Mouse (Mus musculus): ENCODE measurements around the gene Mertk. TPM values are rescaled to one million over a fixed set of nuclear protein-coding genes. Genes with fewer than 3 reads are reported as not detected.

Gene Mertk
- polyA plus RNA-seq, 1 experiment from 2014 or later: 5.0 TPM

DNA sequence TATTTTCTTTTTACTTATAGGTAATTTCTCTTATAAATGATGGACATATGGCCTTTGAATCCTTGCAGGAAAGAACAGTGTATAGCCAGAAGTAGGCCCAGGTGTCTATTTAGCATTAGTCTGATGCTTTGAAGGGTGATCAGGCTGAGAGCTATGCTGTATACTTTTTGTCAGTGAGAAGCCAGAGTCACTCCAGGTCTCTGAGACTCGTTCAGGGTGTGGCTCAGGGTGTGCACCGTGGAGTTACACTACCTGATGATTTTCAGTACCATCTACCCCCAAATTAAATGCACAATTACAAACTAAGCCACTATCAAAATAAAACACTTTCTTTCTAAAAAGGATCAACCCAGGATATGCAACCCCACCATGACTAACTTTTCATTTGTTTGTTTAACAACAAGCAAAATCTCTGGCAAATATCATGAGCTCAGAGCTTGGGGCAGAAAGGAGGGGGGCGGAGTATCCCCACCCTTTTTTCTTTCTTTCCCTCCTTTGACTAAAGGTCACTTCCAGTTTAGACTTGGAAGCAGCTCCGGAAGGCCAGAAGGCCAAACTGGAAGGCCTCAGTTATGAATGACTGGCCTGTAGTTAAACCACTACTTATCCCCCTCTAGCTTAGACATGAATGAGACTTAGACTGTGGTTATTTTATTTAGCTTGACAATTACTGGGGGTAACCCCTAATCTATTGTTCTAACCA, 69.9 kb downstream of the Mertk start:
- Histone ChIP-seq H3K27me3 (ENCODE audit: control insufficient read depth, insufficient read depth, low read length) (no peaks in the 10 kb centered on the region), H3K4me1 (ENCODE audit: control insufficient read depth, insufficient read depth, low read length) (no peaks in the 10 kb centered on the region), H3K27ac (ENCODE audit: low read depth, low read length) (no peak overlapping the region), H3K9me3 (ENCODE audit: control insufficient read depth, low read length) (no peaks in the 10 kb centered on the region), H3K4me3 (ENCODE audit: low read depth, low read length) (no peak overlapping the region), H3K4me2 (ENCODE audit: low read depth) (no peak overlapping the region), H3K9ac (ENCODE audit: low read length) (no peak overlapping the region), H3K36me3 (ENCODE audit: control insufficient read depth, insufficient read depth, low read length) (no peaks in the 10 kb centered on the region)
- no peak for ATAC-seq (ENCODE audit: insufficient read depth, low FRiP score, low TSS enrichment)
- no peak for DNase-seq (ENCODE audit: low spot score)
- 91% methylated on average over 4 of the region's 4 CpGs for WGBS

DNA sequence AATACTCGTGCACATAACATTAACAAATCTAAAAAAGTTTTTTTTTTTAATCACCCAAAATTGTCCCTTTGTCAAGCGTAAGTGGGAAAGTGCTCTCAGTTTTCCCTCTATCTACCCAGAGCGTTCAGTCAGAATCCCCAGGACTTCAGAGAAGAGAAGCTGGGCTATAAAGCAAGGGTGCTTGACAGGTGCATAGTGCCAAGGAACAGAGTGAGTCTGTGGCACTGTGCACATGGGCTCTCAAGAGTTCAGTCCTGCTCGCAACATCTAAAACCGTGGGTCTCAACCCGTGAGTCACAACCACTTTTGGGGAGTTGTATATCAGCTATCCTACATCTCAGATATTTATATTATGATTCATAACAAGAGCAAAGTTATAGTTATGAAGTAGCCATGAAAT, 71.8 kb downstream of the Mertk start:
- H3K36me3 ChIP-seq (ENCODE audit: control insufficient read depth, insufficient read depth, low read length): no peaks in the 10 kb centered on the region
- H3K27ac ChIP-seq (ENCODE audit: low read depth, low read length): no peak overlapping the region
- H3K27me3 ChIP-seq (ENCODE audit: control insufficient read depth, insufficient read depth, low read length): no peaks in the 10 kb centered on the region
- H3K4me3 ChIP-seq (ENCODE audit: low read depth, low read length): no peak overlapping the region
- no peak overlapping the region for H3K9ac ChIP-seq (ENCODE audit: low read length)
- 87% methylated on average over 6 of the region's 6 CpGs for WGBS
- DNase-seq (ENCODE audit: low spot score): no peak
- H3K4me1 ChIP-seq (ENCODE audit: control insufficient read depth, insufficient read depth, low read length): no peaks in the 10 kb centered on the region
- H3K9me3 ChIP-seq (ENCODE audit: control insufficient read depth, low read length): no peaks in the 10 kb centered on the region
- ATAC-seq (ENCODE audit: insufficient read depth, low FRiP score, low TSS enrichment): no peak
- H3K4me2 ChIP-seq (ENCODE audit: low read depth): no peak overlapping the region

DNA sequence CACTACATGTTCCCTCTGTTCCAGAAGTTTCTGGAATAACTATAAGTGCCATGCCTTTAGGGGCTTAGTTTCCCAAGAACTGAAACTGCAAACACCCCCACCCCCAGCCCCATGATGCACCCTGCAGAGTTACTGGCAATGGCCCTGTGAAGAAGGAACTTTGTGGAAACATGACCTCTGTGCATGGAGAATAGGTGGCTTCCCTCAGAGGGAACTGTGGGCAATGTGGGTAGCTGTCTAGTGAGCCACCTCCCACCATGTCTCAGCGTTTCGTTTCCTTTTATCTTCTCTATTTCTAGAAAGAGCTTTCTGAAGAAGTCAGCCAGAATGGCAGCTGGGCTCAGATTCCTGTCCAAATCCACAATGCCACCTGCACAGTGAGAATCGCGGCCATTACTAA, 72.3 kb downstream of the Mertk start:
- H3K27ac ChIP-seq (ENCODE audit: low read depth, low read length): no peak overlapping the region
- H3K9ac ChIP-seq (ENCODE audit: low read length): no peak overlapping the region
- no peaks in the 10 kb centered on the region for H3K9me3 ChIP-seq (ENCODE audit: control insufficient read depth, low read length)
- WGBS: 92% methylated on average over 4 of the region's 4 CpGs
- no peaks in the 10 kb centered on the region for H3K36me3 ChIP-seq (ENCODE audit: control insufficient read depth, insufficient read depth, low read length)
- no peaks in the 10 kb centered on the region for H3K27me3 ChIP-seq (ENCODE audit: control insufficient read depth, insufficient read depth, low read length)
- H3K4me1 ChIP-seq (ENCODE audit: control insufficient read depth, insufficient read depth, low read length): no peaks in the 10 kb centered on the region
- ATAC-seq (ENCODE audit: insufficient read depth, low FRiP score, low TSS enrichment) (no peak), DNase-seq (ENCODE audit: low spot score) (no peak)
- H3K4me3 ChIP-seq (ENCODE audit: low read depth, low read length): no peak overlapping the region
- H3K4me2 ChIP-seq (ENCODE audit: low read depth): no peak overlapping the region

DNA sequence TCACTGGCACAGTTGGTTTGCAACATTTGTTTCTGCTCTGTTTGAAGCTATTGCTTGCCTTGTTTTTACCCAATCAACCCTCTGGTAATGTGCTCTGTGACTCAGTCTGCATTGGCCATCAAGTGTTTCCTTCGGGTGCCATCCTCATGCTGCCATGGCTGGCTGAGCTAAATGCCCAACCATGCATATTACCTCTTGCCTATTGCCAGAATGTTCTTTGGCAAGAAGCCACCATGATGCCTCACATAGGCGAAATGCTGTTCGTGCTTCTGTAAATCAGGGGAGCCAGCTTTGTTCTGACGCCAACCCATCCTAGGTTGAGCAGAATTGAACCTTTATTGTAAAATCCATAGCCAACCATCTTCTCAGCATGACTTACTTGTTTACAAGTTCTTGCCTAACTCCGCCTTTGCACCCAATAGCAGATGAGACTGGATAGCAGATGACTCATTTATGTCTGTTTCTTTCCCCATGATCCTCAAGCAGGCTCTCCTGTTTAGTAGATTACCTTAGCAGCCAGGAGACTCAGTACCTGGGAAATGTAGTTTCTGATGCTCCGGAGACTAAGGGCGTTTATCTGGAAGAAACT, 73.1 kb downstream of the Mertk start:
- Histone ChIP-seq H3K36me3 (ENCODE audit: control insufficient read depth, insufficient read depth, low read length) (no peaks in the 10 kb centered on the region), H3K4me2 (ENCODE audit: low read depth) (no peak overlapping the region), H3K9me3 (ENCODE audit: control insufficient read depth, low read length) (no peaks in the 10 kb centered on the region), H3K27me3 (ENCODE audit: control insufficient read depth, insufficient read depth, low read length) (no peaks in the 10 kb centered on the region), H3K9ac (ENCODE audit: low read length) (no peak overlapping the region), H3K4me1 (ENCODE audit: control insufficient read depth, insufficient read depth, low read length) (no peaks in the 10 kb centered on the region), H3K4me3 (ENCODE audit: low read depth, low read length) (no peak overlapping the region), H3K27ac (ENCODE audit: low read depth, low read length) (no peak overlapping the region)
- ATAC-seq (ENCODE audit: insufficient read depth, low FRiP score, low TSS enrichment): no peak
- 93% methylated on average over 7 of the region's 7 CpGs for WGBS
- DNase-seq (ENCODE audit: low spot score): no peak

DNA sequence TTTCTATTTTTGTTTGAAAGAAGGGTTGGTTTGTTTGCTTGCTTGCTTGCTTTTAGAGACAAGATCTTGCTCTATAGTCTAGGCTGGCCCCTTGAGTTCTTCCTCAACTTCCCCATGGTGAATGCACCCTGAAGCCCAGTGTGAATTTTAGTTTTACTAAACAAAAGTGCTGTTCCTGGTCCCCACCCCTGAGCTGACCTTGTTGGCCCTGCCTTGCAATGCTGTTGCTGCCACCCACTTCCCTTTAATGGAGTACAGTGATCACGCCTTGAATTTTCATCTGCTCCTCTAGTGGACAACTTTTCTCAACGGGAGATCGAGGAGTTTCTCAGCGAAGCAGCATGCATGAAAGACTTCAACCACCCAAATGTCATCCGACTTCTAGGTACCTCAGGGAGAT, 83.5 kb downstream of the Mertk start:
- Histone ChIP-seq H3K4me3 (ENCODE audit: low read depth, low read length) (no peak overlapping the region), H3K9ac (ENCODE audit: low read length) (no peak overlapping the region), H3K4me2 (ENCODE audit: low read depth) (no peak overlapping the region), H3K27me3 (ENCODE audit: control insufficient read depth, insufficient read depth, low read length) (no peaks in the 10 kb centered on the region), H3K9me3 (ENCODE audit: control insufficient read depth, low read length) (no peaks in the 10 kb centered on the region), H3K27ac (ENCODE audit: low read depth, low read length) (no peak overlapping the region), H3K4me1 (ENCODE audit: control insufficient read depth, insufficient read depth, low read length) (no peaks in the 10 kb centered on the region), H3K36me3 (ENCODE audit: control insufficient read depth, insufficient read depth, low read length) (no peaks in the 10 kb centered on the region)
- WGBS: 95% methylated on average over 5 of the region's 5 CpGs
- ATAC-seq (ENCODE audit: insufficient read depth, low FRiP score, low TSS enrichment) (no peak), DNase-seq (ENCODE audit: low spot score) (no peak)

DNA sequence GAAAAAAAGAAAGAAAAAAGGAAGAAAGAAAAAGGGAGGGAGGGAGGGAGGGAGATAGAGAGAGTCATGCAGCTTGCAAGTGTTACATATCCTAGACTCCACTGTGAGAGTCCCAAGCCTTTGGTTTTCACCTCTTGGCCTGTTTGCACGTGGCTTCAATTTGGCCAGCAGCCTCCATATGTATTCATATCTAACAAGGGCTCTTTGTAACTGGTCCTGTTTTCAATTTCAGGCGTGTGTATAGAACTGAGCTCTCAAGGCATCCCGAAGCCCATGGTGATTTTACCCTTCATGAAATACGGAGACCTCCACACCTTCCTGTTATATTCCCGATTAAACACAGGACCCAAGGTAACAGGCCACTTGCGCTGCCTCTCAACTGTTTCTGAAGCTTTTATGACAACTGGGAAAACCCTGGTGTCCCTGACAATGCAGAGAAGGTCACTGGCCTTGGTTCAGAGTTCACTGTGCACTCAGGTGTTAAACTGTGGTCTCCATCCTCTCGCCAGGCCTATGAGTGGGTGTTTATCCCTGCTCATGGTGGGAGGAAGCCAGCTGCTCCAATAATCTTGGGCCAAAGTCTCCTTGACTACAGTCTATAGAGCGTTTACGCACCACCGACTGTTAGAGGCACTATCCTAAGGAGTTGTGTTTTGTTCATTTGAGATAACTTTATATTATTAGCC, 85.0 kb downstream of the Mertk start:
- H3K4me3 ChIP-seq (ENCODE audit: low read depth, low read length): no peak overlapping the region
- 78% methylated on average over 10 of the region's 10 CpGs for WGBS
- no peak overlapping the region for H3K27ac ChIP-seq (ENCODE audit: low read depth, low read length)
- no peaks in the 10 kb centered on the region for H3K27me3 ChIP-seq (ENCODE audit: control insufficient read depth, insufficient read depth, low read length)
- no peaks in the 10 kb centered on the region for H3K4me1 ChIP-seq (ENCODE audit: control insufficient read depth, insufficient read depth, low read length)
- H3K9ac ChIP-seq (ENCODE audit: low read length): no peak overlapping the region
- ATAC-seq (ENCODE audit: insufficient read depth, low FRiP score, low TSS enrichment) (no peak), DNase-seq (ENCODE audit: low spot score) (peak; percentile 24)
- no peaks in the 10 kb centered on the region for H3K36me3 ChIP-seq (ENCODE audit: control insufficient read depth, insufficient read depth, low read length)
- H3K4me2 ChIP-seq (ENCODE audit: low read depth): no peak overlapping the region
- no peaks in the 10 kb centered on the region for H3K9me3 ChIP-seq (ENCODE audit: control insufficient read depth, low read length)

DNA sequence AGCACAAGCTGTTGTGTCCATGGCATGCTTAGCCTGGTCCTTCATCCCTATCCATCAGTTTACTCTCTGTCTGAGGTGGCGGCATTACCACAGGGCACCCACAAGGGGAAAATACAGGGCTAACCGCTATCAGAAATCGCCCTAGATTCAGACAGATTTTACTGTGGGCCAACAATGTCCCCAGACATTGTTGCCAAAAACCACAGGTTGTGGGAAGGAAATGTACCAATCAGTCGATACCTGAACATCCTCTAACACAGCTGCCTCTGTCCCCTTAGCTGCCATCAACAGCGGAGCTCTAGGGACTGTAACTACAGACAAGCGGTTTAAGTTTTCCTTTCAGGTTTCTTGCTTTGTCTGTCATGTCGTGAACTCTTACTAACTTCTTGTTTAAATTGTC, 86.1 kb downstream of the Mertk start:
- H3K4me2 ChIP-seq (ENCODE audit: low read depth): no peak overlapping the region
- no peak overlapping the region for H3K9ac ChIP-seq (ENCODE audit: low read length)
- WGBS: 91% methylated on average over 7 of the region's 7 CpGs
- no peak for ATAC-seq (ENCODE audit: insufficient read depth, low FRiP score, low TSS enrichment)
- H3K4me3 ChIP-seq (ENCODE audit: low read depth, low read length): no peak overlapping the region
- H3K4me1 ChIP-seq (ENCODE audit: control insufficient read depth, insufficient read depth, low read length): no peaks in the 10 kb centered on the region
- DNase-seq (ENCODE audit: low spot score): no peak
- no peaks in the 10 kb centered on the region for H3K9me3 ChIP-seq (ENCODE audit: control insufficient read depth, low read length)
- H3K27me3 ChIP-seq (ENCODE audit: control insufficient read depth, insufficient read depth, low read length): no peaks in the 10 kb centered on the region
- H3K36me3 ChIP-seq (ENCODE audit: control insufficient read depth, insufficient read depth, low read length): no peaks in the 10 kb centered on the region
- no peak overlapping the region for H3K27ac ChIP-seq (ENCODE audit: low read depth, low read length)

DNA sequence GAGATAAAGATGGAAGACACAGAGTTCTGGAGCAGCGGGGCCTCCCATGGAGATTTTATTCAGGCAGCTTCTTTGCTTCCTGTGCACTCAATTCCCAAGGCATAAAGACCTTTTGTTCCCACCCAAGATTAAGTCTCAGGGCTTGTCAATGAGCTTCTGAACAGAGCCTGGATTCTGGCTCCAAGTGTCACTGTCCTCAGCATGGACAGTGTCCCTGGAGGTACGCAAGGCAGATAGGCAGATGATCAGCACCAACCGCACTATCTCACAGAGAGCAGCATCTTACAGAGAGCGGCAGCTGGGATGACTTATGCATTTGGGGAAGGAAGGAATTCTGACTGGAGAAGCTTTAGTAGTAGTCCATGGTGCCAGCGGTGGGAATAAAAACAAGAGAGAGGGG, 87.6 kb downstream of the Mertk start:
- Histone ChIP-seq H3K4me2 (ENCODE audit: low read depth) (no peak overlapping the region), H3K27me3 (ENCODE audit: control insufficient read depth, insufficient read depth, low read length) (no peaks in the 10 kb centered on the region), H3K9ac (ENCODE audit: low read length) (no peak overlapping the region), H3K36me3 (ENCODE audit: control insufficient read depth, insufficient read depth, low read length) (no peaks in the 10 kb centered on the region), H3K9me3 (ENCODE audit: control insufficient read depth, low read length) (no peaks in the 10 kb centered on the region), H3K4me1 (ENCODE audit: control insufficient read depth, insufficient read depth, low read length) (no peaks in the 10 kb centered on the region), H3K4me3 (ENCODE audit: low read depth, low read length) (no peak overlapping the region), H3K27ac (ENCODE audit: low read depth, low read length) (no peak overlapping the region)
- WGBS: 68% methylated on average over 5 of the region's 5 CpGs
- ATAC-seq (ENCODE audit: insufficient read depth, low FRiP score, low TSS enrichment) (no peak), DNase-seq (ENCODE audit: low spot score) (no peak)

DNA sequence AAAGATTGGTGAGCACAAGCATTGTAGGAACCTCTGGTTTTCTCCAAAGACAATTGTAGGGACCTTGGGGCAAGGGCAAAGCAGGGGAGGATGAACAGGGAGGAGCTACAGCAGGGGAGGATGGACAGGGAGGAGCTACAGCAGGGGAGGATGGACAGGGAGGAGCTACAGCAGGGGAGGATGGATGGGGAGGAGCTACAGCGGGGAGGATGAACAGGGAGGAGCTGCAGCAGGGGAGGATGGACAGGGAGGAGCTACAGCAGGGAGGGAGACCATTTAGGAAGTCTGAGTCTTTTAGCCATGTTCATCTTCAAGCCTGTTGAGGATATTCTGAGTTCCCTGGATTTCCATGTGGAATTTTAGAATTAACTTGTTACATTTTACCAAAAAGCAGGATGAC, 88.0 kb downstream of the Mertk start:
- H3K27ac ChIP-seq (ENCODE audit: low read depth, low read length): no peak overlapping the region
- DNase-seq (ENCODE audit: low spot score): no peak
- no peaks in the 10 kb centered on the region for H3K36me3 ChIP-seq (ENCODE audit: control insufficient read depth, insufficient read depth, low read length)
- no peak overlapping the region for H3K4me3 ChIP-seq (ENCODE audit: low read depth, low read length)
- no peaks in the 10 kb centered on the region for H3K9me3 ChIP-seq (ENCODE audit: control insufficient read depth, low read length)
- ATAC-seq (ENCODE audit: insufficient read depth, low FRiP score, low TSS enrichment): no peak
- no peak overlapping the region for H3K4me2 ChIP-seq (ENCODE audit: low read depth)
- no peaks in the 10 kb centered on the region for H3K4me1 ChIP-seq (ENCODE audit: control insufficient read depth, insufficient read depth, low read length)
- 71% methylated on average over 1 of the region's 1 CpGs for WGBS
- H3K27me3 ChIP-seq (ENCODE audit: control insufficient read depth, insufficient read depth, low read length): no peaks in the 10 kb centered on the region
- H3K9ac ChIP-seq (ENCODE audit: low read length): no peak overlapping the region
